Mouse (Mus musculus): ENCODE measurements around the gene Gm37240. TPM values are rescaled to one million over a fixed set of nuclear protein-coding genes. Genes with fewer than 3 reads are reported as not detected.

The Gm37240 gene
- total and polyA plus RNA-seq, 3 experiments = not detected

GRCm38 (mm10) chr3:85133561-85133960, 753.8 kb downstream of the Gm37240 start:
- no peaks in the 10 kb centered on the region for H3K36me3 ChIP-seq (replicated peaks)
- H3K9me3 ChIP-seq (replicated peaks) = no peaks in the 10 kb centered on the region
- no peak for DNase-seq (ENCODE audit: low spot score)
- no peak for ATAC-seq (ENCODE audit: extremely low read depth, insufficient number of reproducible peaks, low FRiP score, poor library complexity, severe bottlenecking)
- no peaks in the 10 kb centered on the region; the same call in 1 of the 2 replicates for H3K27me3 ChIP-seq (ENCODE audit: insufficient read depth, low read length)
- TF ChIP-seq GATA1 (IDR thresholded peaks at IDR 0.05; ENCODE audit: borderline replicate concordance, low read length) = no peak
- no peak for TF ChIP-seq CTCF (IDR thresholded peaks at IDR 0.05; ENCODE audit: low read depth, low read length)
- no peak for TF ChIP-seq POLR2AphosphoS5 (IDR thresholded peaks at IDR 0.05; ENCODE audit: insufficient replicate concordance, low read depth, low read length)
- no peak for TF ChIP-seq GATA2 (IDR thresholded peaks at IDR 0.05; ENCODE audit: borderline replicate concordance, low read depth, low read length)
- no peak for TF ChIP-seq TAL1 (conservative IDR thresholded peaks at IDR 0.05; ENCODE audit: low read depth, low read length)
- H3K4me3 ChIP-seq (ENCODE audit: low read depth, low read length) = no peak overlapping the region
- H3K4me1 ChIP-seq (ENCODE audit: insufficient read depth, low read depth, low read length) = no peaks in the 10 kb centered on the region

- Histone ChIP-seq H3K9me3 (replicated peaks) (no peaks in the 10 kb centered on the region), H3K36me3 (replicated peaks) (no peaks in the 10 kb centered on the region), H3K4me3 (ENCODE audit: low read depth, low read length) (no peak overlapping the region), H3K4me1 (ENCODE audit: insufficient read depth, low read depth, low read length) (no peaks in the 10 kb centered on the region), H3K27me3 (ENCODE audit: insufficient read depth, low read length) (no peaks in the 10 kb centered on the region)
- DNase-seq (ENCODE audit: low spot score) (no peak), ATAC-seq (ENCODE audit: extremely low read depth, insufficient number of reproducible peaks, low FRiP score, poor library complexity, severe bottlenecking) (no peak)
- no peak for TF ChIP-seq GATA1 (IDR thresholded peaks at IDR 0.05; ENCODE audit: borderline replicate concordance, low read length)
- TF ChIP-seq POLR2AphosphoS5 (IDR thresholded peaks at IDR 0.05; ENCODE audit: insufficient replicate concordance, low read depth, low read length) = no peak
- TF ChIP-seq GATA2 (IDR thresholded peaks at IDR 0.05; ENCODE audit: borderline replicate concordance, low read depth, low read length) = no peak
- TF ChIP-seq CTCF (IDR thresholded peaks at IDR 0.05; ENCODE audit: low read depth, low read length) = no peak
- no peak for TF ChIP-seq TAL1 (conservative IDR thresholded peaks at IDR 0.05; ENCODE audit: low read depth, low read length)
Measured at GRCm38 (mm10) chr3:85131878-85132277, 755.4 kb downstream of the Gm37240 start.

GRCm38 (mm10) chr3:85128546-85128945, 758.8 kb downstream of the Gm37240 start:
- DNase-seq (ENCODE audit: low spot score) (no peak), ATAC-seq (ENCODE audit: extremely low read depth, insufficient number of reproducible peaks, low FRiP score, poor library complexity, severe bottlenecking) (no peak)
- Histone ChIP-seq H3K9me3 (replicated peaks) (no peaks in the 10 kb centered on the region), H3K4me1 (ENCODE audit: insufficient read depth, low read depth, low read length) (no peaks in the 10 kb centered on the region), H3K27me3 (ENCODE audit: insufficient read depth, low read length) (no peaks in the 10 kb centered on the region), H3K4me3 (ENCODE audit: low read depth, low read length) (no peak overlapping the region), H3K36me3 (replicated peaks) (no peaks in the 10 kb centered on the region)
- TF ChIP-seq CTCF (IDR thresholded peaks at IDR 0.05; ENCODE audit: low read depth, low read length) = no peak
- TF ChIP-seq TAL1 (conservative IDR thresholded peaks at IDR 0.05; ENCODE audit: low read depth, low read length) = no peak
- TF ChIP-seq GATA1 (IDR thresholded peaks at IDR 0.05; ENCODE audit: borderline replicate concordance, low read length) = no peak
- no peak for TF ChIP-seq POLR2AphosphoS5 (IDR thresholded peaks at IDR 0.05; ENCODE audit: insufficient replicate concordance, low read depth, low read length)
- no peak for TF ChIP-seq GATA2 (IDR thresholded peaks at IDR 0.05; ENCODE audit: borderline replicate concordance, low read depth, low read length)

GRCm38 (mm10) chr3:85126970-85127369, 760.3 kb downstream of the Gm37240 start:
- no peaks in the 10 kb centered on the region for H3K4me1 ChIP-seq (ENCODE audit: insufficient read depth, low read depth, low read length)
- peaks cover 3% of the 10 kb centered on the region; the same call in 1 of the 2 replicates for H3K27me3 ChIP-seq (ENCODE audit: insufficient read depth, low read length)
- H3K36me3 ChIP-seq (replicated peaks) = no peaks in the 10 kb centered on the region
- H3K9me3 ChIP-seq (replicated peaks) = no peaks in the 10 kb centered on the region
- no peak overlapping the region for H3K4me3 ChIP-seq (ENCODE audit: low read depth, low read length)
- ATAC-seq (ENCODE audit: extremely low read depth, insufficient number of reproducible peaks, low FRiP score, poor library complexity, severe bottlenecking) (no peak), DNase-seq (ENCODE audit: low spot score) (no peak)
- TF ChIP-seq POLR2AphosphoS5 (IDR thresholded peaks at IDR 0.05; ENCODE audit: insufficient replicate concordance, low read depth, low read length) (no peak), CTCF (IDR thresholded peaks at IDR 0.05; ENCODE audit: low read depth, low read length) (no peak), GATA2 (IDR thresholded peaks at IDR 0.05; ENCODE audit: borderline replicate concordance, low read depth, low read length) (no peak), TAL1 (conservative IDR thresholded peaks at IDR 0.05; ENCODE audit: low read depth, low read length) (no peak), GATA1 (IDR thresholded peaks at IDR 0.05; ENCODE audit: borderline replicate concordance, low read length) (no peak)

- Histone ChIP-seq H3K4me3 (ENCODE audit: low read depth, low read length) (no peak overlapping the region), H3K27me3 (ENCODE audit: insufficient read depth, low read length) (peaks cover 3% of the 10 kb centered on the region; the same call in 1 of the 2 replicates), H3K9me3 (replicated peaks) (no peaks in the 10 kb centered on the region), H3K4me1 (ENCODE audit: insufficient read depth, low read depth, low read length) (no peaks in the 10 kb centered on the region), H3K36me3 (replicated peaks) (no peaks in the 10 kb centered on the region)
- ATAC-seq (ENCODE audit: extremely low read depth, insufficient number of reproducible peaks, low FRiP score, poor library complexity, severe bottlenecking) (no peak), DNase-seq (ENCODE audit: low spot score) (no peak)
- TF ChIP-seq GATA2 (IDR thresholded peaks at IDR 0.05; ENCODE audit: borderline replicate concordance, low read depth, low read length) (no peak), GATA1 (IDR thresholded peaks at IDR 0.05; ENCODE audit: borderline replicate concordance, low read length) (no peak), POLR2AphosphoS5 (IDR thresholded peaks at IDR 0.05; ENCODE audit: insufficient replicate concordance, low read depth, low read length) (no peak), TAL1 (conservative IDR thresholded peaks at IDR 0.05; ENCODE audit: low read depth, low read length) (no peak), CTCF (IDR thresholded peaks at IDR 0.05; ENCODE audit: low read depth, low read length) (no peak)
Measured at GRCm38 (mm10) chr3:85125471-85125870, 761.8 kb downstream of the Gm37240 start.

- ATAC-seq (ENCODE audit: extremely low read depth, insufficient number of reproducible peaks, low FRiP score, poor library complexity, severe bottlenecking) = no peak
- no peak for TF ChIP-seq GATA2 (IDR thresholded peaks at IDR 0.05; ENCODE audit: borderline replicate concordance, low read depth, low read length)
- no peak for TF ChIP-seq CTCF (IDR thresholded peaks at IDR 0.05; ENCODE audit: low read depth, low read length)
- no peak for TF ChIP-seq POLR2AphosphoS5 (IDR thresholded peaks at IDR 0.05; ENCODE audit: insufficient replicate concordance, low read depth, low read length)
- no peak for TF ChIP-seq TAL1 (conservative IDR thresholded peaks at IDR 0.05; ENCODE audit: low read depth, low read length)
- no peak for TF ChIP-seq GATA1 (IDR thresholded peaks at IDR 0.05; ENCODE audit: borderline replicate concordance, low read length)
- Histone ChIP-seq H3K4me3 (ENCODE audit: low read depth, low read length) (no peak overlapping the region), H3K36me3 (replicated peaks) (no peaks in the 10 kb centered on the region), H3K4me1 (ENCODE audit: insufficient read depth, low read depth, low read length) (no peaks in the 10 kb centered on the region), H3K9me3 (replicated peaks) (no peaks in the 10 kb centered on the region), H3K27me3 (ENCODE audit: insufficient read depth, low read length) (peaks cover 3% of the 10 kb centered on the region; the same call in 1 of the 2 replicates)
- no peak for DNase-seq (ENCODE audit: low spot score)
Measured at GRCm38 (mm10) chr3:85124924-85125323, 762.4 kb downstream of the Gm37240 start.
